Mouse (Mus musculus): Measurements from ENCODE around the gene Sdf2.
A peak's percentile ranks its signal among the peaks of the same experiment; 100 is the strongest.

Gene Sdf2

DNA sequence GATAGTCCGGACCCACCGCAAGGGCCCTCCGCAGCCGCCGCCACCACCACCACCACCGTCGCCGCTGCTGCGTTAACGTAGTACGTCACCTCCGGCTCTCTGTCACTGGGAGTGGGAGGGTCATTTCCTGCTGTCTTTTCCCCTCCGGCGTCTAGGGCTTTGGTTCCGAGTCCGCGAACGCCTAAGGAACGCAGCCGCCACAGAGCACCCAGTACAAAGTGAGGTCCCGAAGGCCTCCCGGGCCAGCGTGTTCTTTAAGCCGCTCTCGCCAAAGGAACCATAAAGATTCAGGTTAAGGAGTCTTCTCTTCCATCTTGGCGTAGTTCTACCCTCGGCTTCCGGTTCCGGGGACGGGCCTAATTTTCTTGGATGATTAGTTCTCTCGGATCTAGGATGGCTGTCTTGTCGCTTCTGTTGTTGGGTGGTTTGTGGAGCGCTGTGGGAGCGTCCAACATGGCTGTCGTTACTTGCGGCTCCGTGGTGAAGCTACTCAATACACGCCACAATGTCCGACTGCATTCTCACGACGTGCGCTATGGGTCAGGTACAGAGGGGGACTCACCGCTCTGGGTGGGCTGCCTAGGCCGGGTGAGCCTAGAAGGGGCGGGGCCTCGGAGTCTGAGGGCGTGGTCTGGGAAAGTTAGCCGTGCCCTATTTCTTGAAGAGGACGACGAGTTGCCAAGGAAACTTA lies at the start of gene Sdf2, which contains the start of gene Supt6:
TSS of gene Sdf2 (plus strand) at position 120 of the 691 bp plus-strand sequence.
TSS of gene Supt6 (minus strand) at position 361 of the 691 bp plus-strand sequence.
- H3K4me3 ChIP-seq (replicated peaks; ENCODE audit: low read length) = peak within 1 kb of the TSS; percentile 99
- H3K27me3 ChIP-seq (ENCODE audit: insufficient read depth, low read length) = no peaks in the 10 kb centered on the region
- peaks cover 76% of the 10 kb centered on the region for H3K4me1 ChIP-seq (replicated peaks; ENCODE audit: low read depth, low read length)
- peaks cover 36% of the 10 kb centered on the region for H3K36me3 ChIP-seq (ENCODE audit: insufficient read depth, low read length)
- H3K9me3 ChIP-seq (ENCODE audit: low read length) = no peaks in the 10 kb centered on the region
- TF ChIP-seq CTCF (conservative IDR thresholded peaks at IDR 0.05; ENCODE audit: low read length) (no peak), NANOG (IDR thresholded peaks at IDR 0.05; ENCODE audit: borderline replicate concordance, low read length) (no peak), POU5F1 (IDR thresholded peaks at IDR 0.05; ENCODE audit: borderline replicate concordance, low read length) (no peak)

- Histone ChIP-seq H3K9me3 (ENCODE audit: low read length) (no peaks in the 10 kb centered on the region), H3K36me3 (ENCODE audit: insufficient read depth, low read length) (peaks cover 55% of the 10 kb centered on the region), H3K4me1 (replicated peaks; ENCODE audit: low read depth, low read length) (peaks cover 18% of the 10 kb centered on the region), H3K4me3 (replicated peaks; ENCODE audit: low read length) (no peak overlapping the region), H3K27me3 (ENCODE audit: insufficient read depth, low read length) (no peaks in the 10 kb centered on the region)
- TF ChIP-seq CTCF (conservative IDR thresholded peaks at IDR 0.05; ENCODE audit: low read length) (no peak), POU5F1 (IDR thresholded peaks at IDR 0.05; ENCODE audit: borderline replicate concordance, low read length) (no peak), NANOG (IDR thresholded peaks at IDR 0.05; ENCODE audit: borderline replicate concordance, low read length) (no peak)
These were observed 43.2 kb upstream of the Sdf2 start for GRCm38 (mm10) chr11:78202372-78202771.

DNA sequence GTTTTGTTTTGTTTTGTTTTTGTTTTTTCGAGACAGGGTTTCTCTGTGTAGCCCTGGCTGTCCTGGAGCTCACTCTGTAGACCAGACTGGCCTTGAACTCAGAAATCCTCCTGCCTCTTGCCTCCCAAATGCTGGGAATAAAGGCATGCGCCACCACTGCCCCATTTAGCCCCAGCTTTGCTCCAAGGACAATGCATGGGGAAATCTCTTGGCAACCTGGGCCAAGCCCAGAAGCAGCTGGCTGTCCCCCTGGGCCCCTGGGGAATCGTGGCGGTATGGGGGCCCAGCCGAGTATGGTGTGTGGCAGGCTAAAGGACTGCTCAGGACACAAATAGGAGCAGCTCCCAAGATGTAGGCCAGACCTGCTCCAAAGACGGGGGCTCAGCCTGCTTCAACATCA lies 41.3 kb upstream of the Sdf2 start:
- TF ChIP-seq CTCF (conservative IDR thresholded peaks at IDR 0.05; ENCODE audit: low read length) (no peak), NANOG (IDR thresholded peaks at IDR 0.05; ENCODE audit: borderline replicate concordance, low read length) (no peak), POU5F1 (IDR thresholded peaks at IDR 0.05; ENCODE audit: borderline replicate concordance, low read length) (no peak)
- H3K27me3 ChIP-seq (ENCODE audit: insufficient read depth, low read length) = no peaks in the 10 kb centered on the region
- peaks cover 74% of the 10 kb centered on the region for H3K36me3 ChIP-seq (ENCODE audit: insufficient read depth, low read length)
- H3K4me3 ChIP-seq (replicated peaks; ENCODE audit: low read length) = no peak overlapping the region
- peaks cover 18% of the 10 kb centered on the region for H3K4me1 ChIP-seq (replicated peaks; ENCODE audit: low read depth, low read length)
- no peaks in the 10 kb centered on the region for H3K9me3 ChIP-seq (ENCODE audit: low read length)

- Histone ChIP-seq H3K9me3 (ENCODE audit: low read length) (no peaks in the 10 kb centered on the region), H3K4me3 (replicated peaks; ENCODE audit: low read length) (no peak overlapping the region), H3K4me1 (replicated peaks; ENCODE audit: low read depth, low read length) (peaks cover 18% of the 10 kb centered on the region), H3K27me3 (ENCODE audit: insufficient read depth, low read length) (no peaks in the 10 kb centered on the region), H3K36me3 (ENCODE audit: insufficient read depth, low read length) (peaks cover 87% of the 10 kb centered on the region)
- TF ChIP-seq CTCF (conservative IDR thresholded peaks at IDR 0.05; ENCODE audit: low read length) (no peak), NANOG (IDR thresholded peaks at IDR 0.05; ENCODE audit: borderline replicate concordance, low read length) (no peak), POU5F1 (IDR thresholded peaks at IDR 0.05; ENCODE audit: borderline replicate concordance, low read length) (no peak)
These were observed 40.0 kb upstream of the Sdf2 start for GRCm38 (mm10) chr11:78205361-78206206.

DNA sequence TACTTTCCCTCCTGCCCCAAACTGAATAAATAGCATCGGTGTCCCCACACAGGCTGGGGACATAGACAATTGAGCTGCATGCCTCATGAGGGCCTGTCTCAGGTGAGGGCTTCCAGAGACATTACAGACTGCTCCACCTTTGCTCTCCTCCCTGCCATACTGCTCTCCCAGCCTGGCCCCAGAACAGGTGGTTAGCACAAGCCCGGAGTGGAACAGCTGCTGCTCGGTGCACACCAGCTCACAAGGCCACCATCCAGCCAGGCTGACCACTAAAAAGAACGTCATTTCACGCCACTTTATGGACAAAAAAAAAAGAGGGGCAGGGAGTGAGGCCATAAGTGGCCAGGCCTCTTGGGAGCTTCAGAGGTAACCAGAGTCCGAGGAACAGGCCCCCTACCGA lies 38.4 kb upstream of the Sdf2 start:
- Histone ChIP-seq H3K4me3 (replicated peaks; ENCODE audit: low read length) (no peak overlapping the region), H3K9me3 (ENCODE audit: low read length) (no peaks in the 10 kb centered on the region), H3K27me3 (ENCODE audit: insufficient read depth, low read length) (no peaks in the 10 kb centered on the region)

DNA sequence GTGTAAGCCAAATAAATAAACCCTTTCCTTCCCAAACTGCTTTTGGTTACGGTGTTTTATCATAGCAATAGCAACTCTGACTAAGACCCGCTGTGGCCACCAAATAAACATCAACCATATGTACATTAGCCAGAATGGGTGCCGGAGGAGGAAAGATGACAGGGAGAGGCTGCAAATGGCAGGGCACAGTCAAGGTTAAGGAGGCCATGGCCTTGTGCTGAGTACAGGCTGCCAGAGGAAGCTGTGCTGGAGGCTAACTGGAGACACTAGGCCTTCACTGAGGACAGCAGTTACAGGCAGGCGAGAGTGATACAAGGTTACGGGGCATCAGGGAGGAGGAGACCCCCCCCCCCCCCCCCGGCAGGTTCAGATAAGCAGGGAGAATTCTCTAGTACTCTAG lies 35.7 kb upstream of the Sdf2 start:
- Histone ChIP-seq H3K9me3 (ENCODE audit: low read length) (no peaks in the 10 kb centered on the region), H3K36me3 (ENCODE audit: insufficient read depth, low read length) (peaks cover 100% of the 10 kb centered on the region), H3K4me3 (replicated peaks; ENCODE audit: low read length) (no peak overlapping the region), H3K4me1 (replicated peaks; ENCODE audit: low read depth, low read length) (peaks cover 14% of the 10 kb centered on the region), H3K27me3 (ENCODE audit: insufficient read depth, low read length) (no peaks in the 10 kb centered on the region)
- TF ChIP-seq POU5F1 (IDR thresholded peaks at IDR 0.05; ENCODE audit: borderline replicate concordance, low read length) = no peak
- no peak for TF ChIP-seq CTCF (conservative IDR thresholded peaks at IDR 0.05; ENCODE audit: low read length)
- TF ChIP-seq NANOG (IDR thresholded peaks at IDR 0.05; ENCODE audit: borderline replicate concordance, low read length) = no peak

More for the DNA sequence above, 38.4 kb upstream of the Sdf2 start:
- H3K4me1 ChIP-seq (replicated peaks; ENCODE audit: low read depth, low read length) = peaks cover 18% of the 10 kb centered on the region
- peaks cover 98% of the 10 kb centered on the region for H3K36me3 ChIP-seq (ENCODE audit: insufficient read depth, low read length)
- TF ChIP-seq POU5F1 (IDR thresholded peaks at IDR 0.05; ENCODE audit: borderline replicate concordance, low read length) (no peak), CTCF (conservative IDR thresholded peaks at IDR 0.05; ENCODE audit: low read length) (no peak), NANOG (IDR thresholded peaks at IDR 0.05; ENCODE audit: borderline replicate concordance, low read length) (no peak)

DNA sequence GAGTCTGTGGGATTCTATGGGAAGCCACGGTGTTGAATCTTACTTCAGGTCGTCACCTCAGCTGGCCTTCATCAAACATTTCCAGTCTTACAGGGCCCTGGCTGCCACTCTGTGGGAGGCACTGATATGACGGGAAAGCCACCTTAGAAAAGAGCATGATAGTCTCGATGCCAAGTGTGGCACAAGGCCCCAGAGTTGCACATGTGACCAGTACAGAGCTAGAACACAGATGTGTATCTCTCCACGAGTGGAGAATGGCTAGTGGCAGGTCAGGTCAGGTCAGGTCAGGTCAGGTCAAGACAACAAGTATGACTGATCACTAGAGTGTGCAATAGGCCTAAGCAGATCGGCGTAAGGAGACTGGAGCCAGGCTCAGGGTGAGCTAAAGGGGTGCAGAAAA lies 34.9 kb upstream of the Sdf2 start:
- no peaks in the 10 kb centered on the region for H3K9me3 ChIP-seq (ENCODE audit: low read length)
- H3K4me3 ChIP-seq (replicated peaks; ENCODE audit: low read length) = no peak overlapping the region
- TF ChIP-seq POU5F1 (IDR thresholded peaks at IDR 0.05; ENCODE audit: borderline replicate concordance, low read length) (no peak), NANOG (IDR thresholded peaks at IDR 0.05; ENCODE audit: borderline replicate concordance, low read length) (no peak), CTCF (conservative IDR thresholded peaks at IDR 0.05; ENCODE audit: low read length) (no peak)
- peaks cover 8% of the 10 kb centered on the region for H3K4me1 ChIP-seq (replicated peaks; ENCODE audit: low read depth, low read length)
- H3K36me3 ChIP-seq (ENCODE audit: insufficient read depth, low read length) = peaks cover 100% of the 10 kb centered on the region
- no peaks in the 10 kb centered on the region for H3K27me3 ChIP-seq (ENCODE audit: insufficient read depth, low read length)

GRCm38 (mm10) chr11:78211513-78211912 lies 34.0 kb upstream of the Sdf2 start:
- Histone ChIP-seq H3K27me3 (ENCODE audit: insufficient read depth, low read length) (no peaks in the 10 kb centered on the region), H3K9me3 (ENCODE audit: low read length) (no peaks in the 10 kb centered on the region), H3K4me1 (replicated peaks; ENCODE audit: low read depth, low read length) (no peaks in the 10 kb centered on the region), H3K4me3 (replicated peaks; ENCODE audit: low read length) (no peak overlapping the region), H3K36me3 (ENCODE audit: insufficient read depth, low read length) (peaks cover 100% of the 10 kb centered on the region)
- TF ChIP-seq POU5F1 (IDR thresholded peaks at IDR 0.05; ENCODE audit: borderline replicate concordance, low read length) (no peak), NANOG (IDR thresholded peaks at IDR 0.05; ENCODE audit: borderline replicate concordance, low read length) (no peak), CTCF (conservative IDR thresholded peaks at IDR 0.05; ENCODE audit: low read length) (no peak)
